Mouse (Mus musculus) megakaryocyte-erythroid progenitor cell, adult 5 weeks (primary cell): ENCODE measurements around the gene H2afb1. TPM values are rescaled to one million over a fixed set of nuclear protein-coding genes. Genes with fewer than 3 reads are reported as not detected.

Experiments used
- polyA plus RNA-seq: library from polyadenylated mRNA; stranded (reverse); fragments of >175 nt; gene quantifications from 2 replicates; pipeline ENCODE4 v1.2.3, GENCODE M21; 2012

H2afb1 gene
- polyA plus RNA-seq: not detected in 2 replicates

GRCm38 (mm10) chrX:117014457-117014856, at the start of gene H2afb1:
Gene H2afb1, plus strand, starts transcription at chrX:117014757.

